Mouse (Mus musculus): ENCODE data around the gene Galnt10.

Galnt10 gene

DNA sequence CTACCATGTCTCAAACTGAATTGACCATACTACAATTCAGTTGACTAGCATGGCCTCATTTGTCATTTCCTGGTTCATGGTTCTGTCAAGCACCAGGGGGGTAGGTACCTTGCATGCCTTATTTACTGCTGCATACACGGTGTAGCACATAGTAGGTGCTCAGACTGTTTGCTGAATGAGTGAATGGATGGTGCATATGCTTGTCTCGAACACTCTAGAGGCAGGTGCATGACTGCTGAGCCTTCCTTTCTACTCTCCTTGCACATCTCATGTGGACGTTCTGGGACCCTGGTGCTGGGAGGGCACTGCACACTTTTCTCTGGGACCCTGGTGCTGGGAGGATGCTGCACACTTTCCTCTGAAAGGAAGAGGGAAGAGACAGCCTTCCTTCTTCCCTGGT, 13.0 kb downstream of the Galnt10 start:
- DNase-seq (ENCODE audit: low spot score in 2 of 2) = peak in 1 of 2 experiments; percentile 15

DNA sequence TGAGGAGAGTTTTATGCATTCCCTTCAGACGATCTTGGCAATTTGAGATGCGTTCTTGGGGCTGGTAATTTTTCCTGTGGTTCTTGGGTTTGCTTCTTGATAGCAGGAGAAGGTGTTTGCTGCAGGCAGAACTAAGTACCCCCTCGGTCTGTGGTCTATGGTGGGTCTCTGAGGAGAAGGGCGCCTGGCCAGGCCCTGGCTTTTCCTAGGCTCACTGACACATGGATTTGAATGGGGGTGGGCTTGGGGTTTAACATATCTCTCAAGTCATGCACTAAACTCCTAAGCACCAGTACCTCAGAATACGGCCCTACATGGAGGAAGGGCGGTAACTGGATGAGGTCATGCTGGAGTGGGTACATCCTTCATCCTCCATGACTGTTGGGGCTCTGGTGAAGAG, 13.5 kb downstream of the Galnt10 start:
- peak in 1 of 2 experiments; percentile 8 for DNase-seq (ENCODE audit: low spot score in 2 of 2)

DNA sequence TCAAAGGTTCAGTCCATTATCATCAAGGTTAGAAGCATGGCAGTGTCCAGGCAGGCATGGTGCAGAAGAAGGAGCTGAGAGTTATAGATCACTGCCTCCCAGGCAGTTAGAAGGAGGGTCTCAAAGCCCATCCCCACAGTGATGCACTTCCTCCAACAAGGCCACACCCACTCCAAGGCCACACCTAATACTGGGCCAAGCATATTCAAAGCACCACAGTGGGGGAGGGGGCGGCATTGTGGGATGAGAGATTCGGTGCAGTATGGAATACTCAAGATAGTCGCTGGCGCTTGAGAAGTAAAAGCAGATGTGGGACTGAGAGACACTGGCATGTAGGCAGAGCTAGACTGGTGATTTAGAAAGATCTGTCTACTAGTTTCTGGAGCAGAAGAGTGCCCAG, 14.9 kb downstream of the Galnt10 start:
- peak in 1 of 2 experiments; percentile 15 for DNase-seq (ENCODE audit: low spot score in 2 of 2)

DNA sequence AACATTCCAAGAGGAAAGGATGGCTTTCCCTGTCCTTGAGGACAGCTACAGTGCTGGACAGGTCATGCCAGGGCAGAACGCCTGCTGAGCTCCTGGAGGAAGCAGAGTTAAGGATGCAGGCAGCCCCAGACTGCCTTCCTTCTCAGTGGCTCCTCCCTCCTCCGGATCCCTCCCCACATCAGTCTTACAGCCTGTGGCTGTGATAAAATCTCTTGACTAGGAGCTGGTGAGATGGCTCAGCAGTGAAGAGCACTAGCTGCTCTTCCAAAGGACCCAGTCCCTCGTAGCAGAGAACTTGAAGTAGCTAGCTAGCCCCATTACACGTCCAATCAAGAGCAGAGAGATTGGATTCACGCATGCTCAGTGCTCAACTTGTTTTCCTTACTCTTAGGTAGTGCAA, 15.6 kb downstream of the Galnt10 start:
- peak in 1 of 2 experiments; percentile 17 for DNase-seq (ENCODE audit: low spot score in 2 of 2)

DNA sequence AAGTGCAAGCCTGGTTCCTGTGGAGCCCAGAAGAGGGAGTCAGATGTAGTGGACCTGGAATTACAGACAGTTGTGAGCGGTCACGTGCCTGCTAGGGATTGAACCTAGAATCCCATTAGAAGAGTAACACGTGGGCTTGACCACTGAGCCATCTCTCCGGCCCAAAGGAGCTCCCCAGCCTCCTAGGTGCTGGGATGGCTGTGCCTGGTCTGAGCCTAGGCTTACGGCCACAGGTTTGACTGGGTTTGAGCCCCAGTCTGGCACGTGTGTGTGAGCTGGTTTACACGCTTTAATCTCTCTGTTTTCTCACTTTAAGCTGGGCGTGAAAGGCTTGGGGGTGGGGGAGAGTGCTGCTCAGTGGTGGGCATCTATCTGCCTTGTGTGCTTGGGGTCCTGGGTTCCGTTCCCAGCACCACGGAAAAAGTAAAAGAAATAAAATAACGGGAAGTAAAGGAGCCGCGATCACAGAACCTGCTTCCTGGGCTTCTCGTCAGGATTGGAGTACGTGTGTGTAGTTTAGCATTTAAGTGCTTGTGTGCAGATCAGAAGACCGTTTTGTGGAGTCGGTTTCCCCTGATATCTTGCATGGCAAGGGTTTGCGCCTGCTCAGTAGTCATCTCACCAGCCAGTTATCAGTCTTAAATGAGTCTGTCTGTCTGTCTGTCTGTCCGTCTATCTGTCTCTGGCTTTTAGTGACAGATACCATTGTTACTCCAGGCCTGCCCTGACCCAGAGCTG, 16.4 kb downstream of the Galnt10 start:
- DNase-seq (ENCODE audit: low spot score in 2 of 2) = peak in 1 of 2 experiments; percentile 12

DNA sequence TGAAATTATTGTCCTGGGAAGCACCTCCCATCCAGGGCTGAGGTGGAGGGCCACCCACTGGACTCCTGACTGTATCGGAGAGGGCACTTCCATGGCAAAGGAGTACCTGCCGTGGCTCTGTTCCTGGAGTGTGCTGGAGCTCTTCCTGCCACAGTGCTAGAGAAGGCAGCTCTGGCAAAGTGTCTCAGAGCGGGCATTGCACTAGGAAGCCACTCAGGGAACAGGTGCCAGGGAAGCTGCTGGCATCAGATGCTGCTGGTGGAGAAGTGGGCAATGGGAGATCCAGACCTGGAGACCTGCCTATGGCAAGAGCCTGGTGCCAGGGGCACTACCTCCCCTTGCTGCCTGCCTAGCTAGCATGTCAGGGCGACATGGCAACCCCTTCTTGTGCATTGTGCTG, 17.0 kb downstream of the Galnt10 start:
- DNase-seq (ENCODE audit: low spot score in 2 of 2) = peak in 1 of 2 experiments; percentile 23

DNA sequence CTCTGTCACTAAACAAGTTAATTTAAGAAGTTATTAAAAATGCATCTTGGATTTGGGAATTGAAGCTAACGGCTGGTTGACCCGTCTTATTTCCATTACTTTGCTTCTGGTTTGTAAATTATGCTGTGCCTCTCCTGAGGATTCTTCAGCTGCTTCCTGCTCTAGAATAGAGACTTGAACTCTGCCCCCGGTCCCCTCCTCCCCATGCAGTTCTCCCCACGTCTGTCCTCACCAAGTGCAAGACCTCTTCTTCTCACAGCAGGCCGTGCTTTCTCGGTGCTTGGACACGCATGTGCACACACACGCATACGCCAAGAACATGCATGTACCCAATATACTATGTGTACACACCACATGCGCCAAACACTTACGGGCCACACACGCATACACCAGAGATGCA, 18.0 kb downstream of the Galnt10 start:
- no peak for DNase-seq (ENCODE audit: low spot score in 2 of 2)

DNA sequence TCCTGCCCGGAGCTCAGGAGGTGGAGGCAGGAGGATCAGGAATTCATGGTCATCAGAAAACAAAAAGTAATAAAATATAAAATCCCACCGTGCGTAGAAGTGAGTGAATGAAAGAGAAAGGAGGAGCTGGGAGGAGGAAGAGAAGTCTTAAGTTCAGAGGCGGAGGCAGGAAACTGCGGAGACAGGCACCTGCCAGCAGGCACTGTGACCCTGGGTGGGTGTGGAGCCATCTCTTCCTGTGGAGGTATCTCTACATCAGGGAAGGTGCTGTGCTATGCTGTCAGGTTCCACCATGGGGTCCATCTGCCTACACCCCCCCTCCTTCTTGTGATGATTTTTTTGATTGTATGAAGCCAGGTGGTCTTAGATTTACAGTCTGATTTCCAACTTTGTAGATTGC, 19.5 kb downstream of the Galnt10 start:
- DNase-seq (ENCODE audit: low spot score in 2 of 2) = no peak

DNA sequence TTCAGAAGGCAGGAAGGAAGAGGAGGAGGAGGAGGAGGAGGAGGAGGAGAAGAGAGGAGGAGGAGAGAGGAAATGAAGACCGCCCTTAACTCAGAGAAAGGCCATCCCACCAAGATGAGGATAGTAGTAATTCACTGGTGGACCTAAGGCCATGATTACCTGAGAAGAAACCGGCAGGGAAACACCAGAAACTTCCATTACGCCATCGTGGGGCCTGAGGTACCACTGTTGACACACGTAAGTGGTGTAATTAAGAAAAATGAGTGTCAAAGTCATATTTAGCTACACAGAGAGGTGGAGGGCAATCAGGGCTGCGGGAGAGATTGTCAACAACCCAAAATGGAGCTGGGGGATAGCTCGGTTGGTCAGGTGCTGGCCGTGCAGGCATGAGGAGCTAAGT, 23.0 kb downstream of the Galnt10 start:
- DNase-seq (ENCODE audit: low spot score in 2 of 2) = no peak

DNA sequence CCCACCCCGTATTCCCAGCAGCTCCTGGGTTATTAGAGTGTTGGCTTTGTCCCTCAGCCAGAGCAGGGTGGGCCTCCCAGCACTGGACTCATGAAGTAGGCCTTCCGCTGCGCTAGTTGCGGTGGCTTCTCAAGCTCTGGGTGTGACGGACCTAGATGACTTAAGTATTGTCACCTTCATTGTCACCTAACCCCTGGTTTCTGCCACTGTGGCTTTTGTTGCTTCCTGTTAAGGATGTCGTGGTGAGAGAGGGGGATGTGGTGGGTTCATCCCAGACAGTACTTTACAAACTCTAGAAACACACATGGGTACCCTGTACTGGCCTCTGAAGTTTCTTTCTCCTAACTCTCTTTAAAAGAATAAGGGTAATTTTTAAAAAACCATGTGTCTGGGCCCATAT, 24.3 kb downstream of the Galnt10 start:
- DNase-seq (ENCODE audit: low spot score in 2 of 2) = no peak

DNA sequence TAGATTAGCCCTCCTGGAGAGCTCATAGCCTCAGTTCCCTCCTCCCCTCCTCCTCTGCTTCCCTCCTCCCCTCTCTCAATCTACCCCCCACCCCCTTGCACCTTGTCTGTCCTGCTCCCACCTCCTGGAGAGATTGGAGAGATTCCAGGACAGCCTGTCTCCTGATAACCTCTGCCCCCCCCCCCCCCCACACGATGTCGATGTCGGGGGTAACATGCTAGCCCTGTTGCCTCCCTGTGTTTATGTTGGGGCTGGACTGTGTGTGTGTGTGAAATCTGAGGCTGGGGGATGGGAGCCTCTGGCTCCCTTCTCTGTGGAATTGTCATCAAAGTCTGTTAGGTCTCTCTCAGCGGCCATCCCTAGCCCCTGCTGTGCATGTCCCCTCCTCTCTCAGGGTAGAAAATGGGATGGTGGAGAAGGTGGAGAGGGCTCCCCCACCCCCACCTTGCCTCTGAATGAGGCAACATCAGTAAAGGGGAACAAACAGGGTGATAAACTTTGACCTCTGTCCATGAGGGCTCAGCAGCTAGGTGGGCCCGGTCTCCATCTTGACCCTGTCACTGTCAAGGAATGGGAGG, 26.0 kb downstream of the Galnt10 start:
- no peak for DNase-seq (ENCODE audit: low spot score in 2 of 2)

DNA sequence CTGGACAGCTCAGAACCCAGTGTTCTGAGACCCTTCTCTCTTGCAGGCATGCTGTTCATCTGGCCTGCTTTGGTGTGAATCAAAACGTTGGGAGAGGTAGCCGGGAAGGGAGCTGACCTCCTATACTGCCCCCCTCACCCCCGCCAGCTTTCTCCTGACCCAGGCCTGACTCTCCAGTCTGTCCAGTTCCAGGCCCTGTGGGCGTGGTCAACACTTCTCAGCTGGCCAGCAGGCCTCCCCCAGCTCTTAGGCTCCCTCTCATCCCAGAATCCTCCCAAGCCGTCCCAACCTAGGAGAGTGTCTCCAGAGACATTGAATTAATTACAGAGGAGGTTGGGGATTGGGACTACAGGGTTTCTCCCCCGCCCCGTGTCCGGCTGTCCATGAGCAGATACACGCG, 26.6 kb downstream of the Galnt10 start:
- DNase-seq (ENCODE audit: low spot score in 2 of 2) = no peak

DNA sequence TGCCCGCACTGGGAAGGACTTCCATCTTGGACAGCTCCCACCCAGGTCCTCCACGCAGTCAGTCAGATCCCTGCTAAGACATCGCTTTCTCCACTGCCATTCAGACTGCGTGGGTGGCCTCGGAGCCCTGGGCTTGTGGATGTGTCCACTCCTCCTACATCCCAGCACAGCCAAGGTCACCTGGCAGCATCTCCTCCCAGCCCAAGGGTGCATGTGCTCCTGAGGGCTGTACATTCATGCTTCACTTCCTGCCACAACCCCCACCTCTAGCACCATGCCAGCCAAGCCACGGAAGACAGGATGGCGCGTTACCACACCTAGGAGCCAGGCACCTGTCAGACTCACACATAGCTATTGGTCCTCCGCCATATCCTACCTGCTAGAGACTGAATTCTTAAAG, 27.8 kb downstream of the Galnt10 start:
- no peak for DNase-seq (ENCODE audit: low spot score in 2 of 2)

DNA sequence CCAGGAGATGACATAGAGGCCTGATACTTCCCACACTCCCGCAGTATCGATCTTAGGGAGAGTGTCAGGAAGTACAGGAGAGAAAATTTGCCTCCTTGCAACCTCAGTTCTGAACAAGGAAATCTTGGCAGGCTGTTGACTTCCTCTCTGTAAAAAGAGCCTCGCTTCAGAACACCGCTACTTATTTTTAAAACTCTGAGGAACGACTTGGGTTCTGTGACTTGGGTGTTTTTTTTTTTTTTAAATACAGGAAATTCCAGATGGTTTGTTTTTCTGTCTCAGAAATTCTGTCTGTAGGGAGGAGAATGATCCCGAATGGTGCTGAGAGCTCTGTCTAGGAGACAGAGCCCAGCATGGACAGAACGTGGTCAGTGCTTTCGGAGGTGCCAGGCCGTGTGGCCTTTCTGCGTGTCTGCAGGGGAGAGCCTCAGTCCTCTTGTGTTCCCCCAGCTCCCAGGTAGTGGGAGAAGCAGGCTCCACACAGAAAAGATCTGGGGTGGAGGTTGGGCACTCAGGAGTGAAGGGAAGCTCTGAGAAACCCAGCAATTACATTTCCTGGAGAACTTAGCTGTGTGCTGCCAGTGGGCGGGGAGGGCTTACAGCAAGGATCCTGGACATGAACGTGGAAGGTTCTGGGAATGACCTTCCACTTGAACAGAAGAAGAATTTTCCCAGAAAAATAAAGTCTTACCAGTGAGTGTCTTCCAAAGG, 28.9 kb downstream of the Galnt10 start:
- DNase-seq (ENCODE audit: low spot score in 2 of 2) = peak in 1 of 2 experiments; percentile 46

DNA sequence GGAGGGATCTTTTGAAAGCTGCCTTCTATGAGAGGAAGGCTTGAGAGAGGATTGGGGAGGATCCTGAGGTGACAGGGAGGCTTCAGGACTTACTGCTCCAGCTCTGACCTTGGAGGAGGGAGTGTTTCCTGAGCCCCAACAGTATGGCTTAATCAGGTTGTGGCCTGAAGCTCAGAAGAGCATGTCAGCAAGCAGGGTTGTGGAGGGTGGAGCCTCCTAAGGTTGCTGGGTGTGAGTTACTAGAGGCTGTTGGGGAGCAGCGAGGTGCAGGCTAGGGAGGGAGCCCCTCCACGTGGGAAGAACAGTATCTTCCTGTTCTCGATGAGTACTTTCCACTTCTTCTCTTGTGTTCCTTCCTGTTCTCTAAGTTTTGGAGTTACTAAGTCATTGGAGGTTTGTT, 32.0 kb downstream of the Galnt10 start:
- DNase-seq (ENCODE audit: low spot score in 2 of 2) = no peak

DNA sequence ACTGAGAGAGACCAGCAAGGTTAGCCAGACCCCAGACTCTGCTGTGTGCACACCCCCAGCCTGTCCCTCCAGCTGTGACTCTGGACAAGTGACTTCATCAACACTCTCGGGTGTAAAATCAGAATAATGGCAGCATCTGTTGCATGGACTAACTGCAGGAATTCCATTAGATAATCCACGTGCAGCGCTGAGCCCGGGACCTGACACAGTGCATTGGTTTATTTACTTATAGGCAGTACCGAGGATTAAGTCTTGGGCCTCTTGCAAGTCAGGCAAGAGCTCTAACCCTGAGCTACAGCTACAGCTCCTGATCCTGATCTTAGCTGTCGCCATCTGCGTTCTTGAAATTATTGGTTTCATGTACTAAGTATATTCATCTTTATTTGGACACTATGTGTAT, 37.3 kb downstream of the Galnt10 start:
- DNase-seq (ENCODE audit: low spot score in 2 of 2) = no peak

DNA sequence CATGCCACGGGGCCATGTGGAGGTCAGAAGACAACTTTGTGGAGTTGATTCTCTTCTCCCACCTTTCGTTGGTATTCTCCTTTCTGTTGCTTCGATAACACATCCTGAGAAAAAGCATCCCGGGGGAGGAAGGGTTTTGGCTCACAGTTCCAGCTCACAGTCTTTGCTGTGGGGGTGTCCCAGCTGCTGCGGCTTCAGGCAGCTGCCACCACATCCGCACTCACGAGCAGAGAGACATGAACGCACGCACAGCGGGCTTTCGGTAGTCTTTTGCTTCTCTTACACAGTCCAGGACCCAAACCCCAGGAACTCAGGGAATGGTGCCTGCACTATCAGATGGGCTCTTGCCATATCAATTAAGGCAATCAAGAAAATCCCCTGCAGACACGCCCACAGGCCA, 37.9 kb downstream of the Galnt10 start:
- no peak for DNase-seq (ENCODE audit: low spot score in 2 of 2)

DNA sequence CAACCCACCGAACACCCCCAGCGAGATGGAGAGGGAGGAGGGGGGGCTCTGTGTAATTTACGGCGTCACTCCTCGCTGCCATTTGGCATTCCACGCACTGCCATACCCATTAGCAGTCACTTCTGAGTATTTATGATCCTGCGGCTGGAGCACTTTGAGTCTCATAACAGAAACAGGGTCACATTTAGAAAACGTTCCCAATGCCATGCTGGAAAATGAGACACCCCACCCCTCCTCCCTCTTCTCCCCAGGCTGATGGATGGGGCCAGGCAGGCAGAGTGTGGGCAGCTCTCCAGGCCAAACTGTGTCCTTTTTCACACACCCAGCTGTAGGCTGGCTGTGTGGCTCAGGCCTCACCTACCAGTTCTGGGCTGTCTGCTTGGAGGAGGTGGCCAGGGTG, 38.7 kb downstream of the Galnt10 start:
- no peak for DNase-seq (ENCODE audit: low spot score in 2 of 2)

DNA sequence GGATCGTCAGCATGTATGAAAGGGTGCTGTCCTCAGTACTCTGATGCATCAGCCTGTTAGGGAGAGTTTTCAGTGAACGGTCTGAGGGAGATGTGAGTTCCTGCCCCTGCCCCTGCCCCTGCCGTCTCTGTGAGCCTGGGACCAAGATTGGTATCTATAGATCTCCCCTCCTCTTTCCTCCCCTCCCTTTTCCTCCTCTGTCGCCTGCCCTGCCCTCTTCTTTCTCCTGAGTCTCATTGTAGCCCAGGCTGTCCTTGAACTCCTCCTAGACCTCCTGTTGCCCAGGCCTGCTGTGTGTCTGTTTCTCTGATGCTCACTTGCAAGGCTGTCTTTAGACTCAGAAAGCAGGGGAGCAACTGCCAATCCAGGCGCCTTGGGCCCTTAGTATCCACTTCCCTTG, 39.6 kb downstream of the Galnt10 start:
- DNase-seq (ENCODE audit: low spot score in 2 of 2) = no peak

DNA sequence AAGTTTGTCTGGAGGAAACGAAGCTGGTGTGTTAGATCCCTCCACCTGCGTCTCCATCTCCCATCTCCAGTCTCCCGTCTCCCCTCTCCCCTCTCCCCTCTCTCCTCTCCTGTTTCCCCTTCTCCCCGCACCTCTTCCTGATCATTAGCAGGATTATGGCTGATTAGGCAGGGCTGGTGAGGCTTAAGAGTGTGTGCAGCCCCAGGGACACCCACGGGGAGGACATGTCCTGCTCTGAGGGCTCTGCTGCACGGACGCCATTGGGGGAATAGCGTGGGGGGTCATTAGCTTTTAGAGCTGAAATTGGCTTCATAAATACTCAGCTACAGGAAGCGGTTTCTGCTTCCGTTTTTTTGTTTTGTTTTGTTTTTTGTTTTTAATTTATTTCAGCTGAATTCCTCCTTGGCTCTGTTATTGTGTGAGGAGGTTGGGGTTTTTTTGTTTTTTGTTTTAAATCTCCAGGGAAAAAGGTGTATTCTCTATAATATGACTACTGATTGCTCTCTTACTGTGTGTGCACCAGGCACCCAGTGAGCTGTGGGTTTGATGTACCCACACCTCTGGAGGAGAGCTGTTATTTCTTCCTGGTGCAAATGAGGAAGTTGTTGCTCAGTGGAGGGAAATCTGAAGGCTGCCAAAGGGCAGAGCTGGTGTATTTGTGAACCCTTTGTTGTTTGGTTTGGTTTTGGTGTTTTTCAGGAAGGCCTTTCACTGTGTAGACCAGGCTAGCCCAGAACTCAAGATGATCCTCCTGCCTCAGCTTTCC, 40.6 kb downstream of the Galnt10 start:
- no peak for DNase-seq (ENCODE audit: low spot score in 2 of 2)

DNA sequence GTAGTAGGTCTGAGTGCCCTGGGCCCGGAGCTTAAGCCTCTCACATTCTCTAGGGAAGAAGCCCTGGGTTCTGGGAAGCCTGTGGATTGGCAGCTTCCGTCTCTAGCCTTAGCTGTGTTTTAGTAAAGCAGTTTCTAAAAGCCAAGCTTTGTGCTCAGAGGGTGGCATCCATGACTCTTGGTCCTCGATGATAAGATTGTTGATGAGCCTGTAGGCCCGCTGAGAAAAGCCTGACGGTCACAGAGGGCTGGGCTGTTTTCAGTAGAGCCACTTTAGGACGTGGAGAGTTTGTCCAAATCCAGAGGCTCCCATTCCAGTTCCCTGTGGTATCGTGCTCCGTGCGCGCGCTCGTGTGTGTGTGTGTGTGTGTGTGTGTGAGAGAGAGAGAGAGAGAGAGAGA, 41.6 kb downstream of the Galnt10 start:
- no peak for DNase-seq (ENCODE audit: low spot score in 2 of 2)

DNA sequence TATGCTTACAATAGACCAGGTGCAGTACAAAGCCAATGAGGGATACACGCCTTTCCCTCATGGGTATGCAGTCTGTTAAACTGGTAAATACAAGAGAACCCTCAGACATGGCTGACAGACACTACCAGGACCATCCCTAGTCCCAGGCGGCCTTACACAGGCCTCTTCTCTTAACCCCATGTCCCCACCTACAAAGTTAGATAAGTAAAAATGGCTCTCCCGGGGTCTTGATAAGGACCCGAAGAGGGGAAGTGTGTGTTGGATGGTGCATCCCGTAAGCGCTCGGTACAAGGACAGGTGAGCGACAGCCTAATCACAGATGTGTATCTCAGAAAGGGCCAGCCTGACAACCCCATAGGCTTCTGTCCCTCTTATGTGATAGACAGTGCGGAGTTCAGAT, 42.0 kb downstream of the Galnt10 start:
- no peak for DNase-seq (ENCODE audit: low spot score in 2 of 2)
